Mouse (Mus musculus) G1E (cell line): ENCODE results near the gene Mllt1. TPM values are rescaled to one million over a fixed set of nuclear protein-coding genes. Genes with fewer than 3 reads are reported as not detected.

Source experiments
- ATAC-seq: 2 replicates; pipeline ENCODE4 v1.8.0; 2016; ENCODE audit warnings: mild to moderate bottlenecking; ENCODE audit not compliant: insufficient number of reproducible peaks, poor library complexity, low FRiP score, severe bottlenecking; ENCODE audit errors: extremely low read depth
- DNase-seq: peaks from one replicate; pipeline ENCODE4 v3.0.0; 2012; ENCODE audit warnings: low spot score
- H3K27me3 ChIP-seq: 2 replicates; pipeline ENCODE4 v1.6.1; 2012; ENCODE audit warnings: mild to moderate bottlenecking, low read length, inconsistent platforms; ENCODE audit not compliant: insufficient read depth
- H3K36me3 ChIP-seq: replicated peaks from 2 replicates; pipeline ENCODE3; 2012; ENCODE audit warnings: mild to moderate bottlenecking, inconsistent platforms
- H3K4me1 ChIP-seq: 2 replicates; pipeline ENCODE4 v1.6.1; 2012; ENCODE audit warnings: low read depth, low read length, inconsistent platforms, mixed read lengths; ENCODE audit not compliant: insufficient read depth
- H3K4me3 ChIP-seq: 2 replicates; pipeline ENCODE4 v1.5.1; 2012; ENCODE audit warnings: low read depth, mild to moderate bottlenecking, inconsistent platforms, low read length, moderate library complexity, mixed read lengths
- H3K9me3 ChIP-seq: replicated peaks from 2 replicates; pipeline ENCODE4 v1.6.1; 2012; ENCODE audit warnings: inconsistent platforms
- CTCF ChIP-seq: IDR thresholded peaks from 2 replicates; pipeline ENCODE4 v1.5.1; 2012; ENCODE audit warnings: low read depth, low read length, inconsistent platforms, mixed read lengths
- GATA1 ChIP-seq: IDR thresholded peaks from 2 replicates; pipeline ENCODE4 v1.6.1; 2012; ENCODE audit warnings: borderline replicate concordance, low read length, inconsistent platforms, mixed read lengths
- GATA2 ChIP-seq: IDR thresholded peaks from 2 replicates; pipeline ENCODE4 v1.6.1; 2012; ENCODE audit warnings: low read depth, low read length, inconsistent platforms, borderline replicate concordance
- POLR2AphosphoS5 ChIP-seq: IDR thresholded peaks from 2 replicates; pipeline ENCODE4 v1.6.1; 2012; ENCODE audit warnings: low read depth, low read length, inconsistent platforms; ENCODE audit not compliant: insufficient replicate concordance
- TAL1 ChIP-seq: conservative IDR thresholded peaks from 2 replicates; pipeline ENCODE4 v1.6.1; 2012; ENCODE audit warnings: low read depth, low read length, inconsistent platforms, mixed read lengths
- polyA plus RNA-seq: library from polyadenylated mRNA; stranded (reverse); fragments of >175 nt; gene quantifications from 2 replicates; pipeline ENCODE4 v1.2.3, GENCODE M21; 2012
- total RNA-seq, 2 experiments: library from RNA; stranded (forward) in 1 of 2; stranded (reverse) in 1 of 2; fragments of 200-1000 nt in 1 of 2; fragments of >200 nt in 1 of 2; fragmentation: Nextera tagmentation in 1 of 2; gene quantifications; 2 replicates each; pipeline ENCODE4 v1.2.3; 2014 to 2017

The Mllt1 gene
- total and polyA plus RNA-seq, 3 experiments, result 8.2 to 75.9 (median 22.1) TPM

- DNase-seq, result no peak
- peaks cover 48% of the 10 kb centered on the region for H3K36me3 ChIP-seq
- no peak for ATAC-seq
Measured at GRCm38 (mm10) chr17:56890018-56890417, 45.2 kb downstream of the Mllt1 start.

GRCm38 (mm10) chr17:56888050-56888449 is 47.2 kb downstream of the Mllt1 start:
- no peaks in the 10 kb centered on the region; the same call in 1 of the 2 replicates for H3K9me3 ChIP-seq
- no peak for DNase-seq
- peaks cover 9% of the 10 kb centered on the region; the same call in 1 of the 2 replicates for H3K27me3 ChIP-seq
- peaks cover 28% of the 10 kb centered on the region for H3K36me3 ChIP-seq
- H3K4me1 ChIP-seq, result peaks cover 7% of the 10 kb centered on the region
- TF ChIP-seq CTCF, result peak; percentile 2; the same call in 1 of the 2 replicates
- TF ChIP-seq GATA1, result no peak
- H3K4me3 ChIP-seq, result no peak overlapping the region
- ATAC-seq, result no peak

More at GRCm38 (mm10) chr17:56890018-56890417, 45.2 kb downstream of the Mllt1 start:
- Histone ChIP-seq H3K27me3 (peaks cover 1% of the 10 kb centered on the region; the same call in 1 of the 2 replicates), H3K9me3 (no peaks in the 10 kb centered on the region; the same call in 1 of the 2 replicates), H3K4me1 (no peaks in the 10 kb centered on the region), H3K4me3 (no peak overlapping the region)
- TF ChIP-seq POLR2AphosphoS5 (no peak), GATA2 (no peak), TAL1 (no peak), GATA1 (no peak), CTCF (no peak)

- H3K4me1 ChIP-seq, result peaks cover 7% of the 10 kb centered on the region
- TF ChIP-seq CTCF, result no peak
- TF ChIP-seq GATA2, result no peak
- no peak for TF ChIP-seq TAL1
- TF ChIP-seq POLR2AphosphoS5, result no peak
- no peak for TF ChIP-seq GATA1
- H3K27me3 ChIP-seq, result peaks cover 16% of the 10 kb centered on the region; the same call in 1 of the 2 replicates
- no peak overlapping the region for H3K4me3 ChIP-seq
- H3K9me3 ChIP-seq, result no peaks in the 10 kb centered on the region; the same call in 1 of the 2 replicates
- ATAC-seq, result no peak
- DNase-seq, result no peak
- H3K36me3 ChIP-seq, result peaks cover 6% of the 10 kb centered on the region
Measured at GRCm38 (mm10) chr17:56884809-56885208, 50.4 kb downstream of the Mllt1 start.

- no peak for DNase-seq
Measured at GRCm38 (mm10) chr17:56884331-56884730, 50.9 kb downstream of the Mllt1 start.

DNA sequence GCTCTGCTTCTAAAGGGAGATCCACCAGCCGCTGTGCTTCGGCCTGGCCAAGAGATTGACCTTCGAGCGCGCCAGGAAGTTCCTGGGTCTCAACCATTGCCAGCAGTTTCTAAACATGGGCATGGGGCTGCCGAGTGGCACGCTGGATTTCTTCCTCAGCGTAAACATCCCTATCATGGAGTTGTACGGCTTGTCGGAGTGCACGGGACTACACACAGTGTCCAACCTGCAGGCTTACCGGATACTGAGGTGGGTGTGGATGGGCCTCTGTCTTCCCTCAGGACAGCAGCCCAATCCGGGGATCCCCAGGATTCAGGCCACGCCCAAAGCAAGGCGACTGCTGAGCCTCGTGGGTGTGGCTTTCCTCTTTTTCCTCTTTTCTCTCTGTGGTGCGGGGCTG is 51.6 kb downstream of the Mllt1 start:
- peaks cover 2% of the 10 kb centered on the region for H3K36me3 ChIP-seq
- H3K4me3 ChIP-seq, result no peak overlapping the region; the same call in 1 of the 2 replicates
- no peak; the same call in 1 of the 2 replicates for ATAC-seq
- no peaks in the 10 kb centered on the region; the same call in 1 of the 2 replicates for H3K9me3 ChIP-seq
- no peak for DNase-seq
- H3K27me3 ChIP-seq, result peaks cover 16% of the 10 kb centered on the region; the same call in 1 of the 2 replicates
- peaks cover 11% of the 10 kb centered on the region for H3K4me1 ChIP-seq
- TF ChIP-seq TAL1, result no peak
- no peak for TF ChIP-seq POLR2AphosphoS5
- TF ChIP-seq CTCF, result no peak
- TF ChIP-seq GATA2, result no peak

More at GRCm38 (mm10) chr17:56884331-56884730, 50.9 kb downstream of the Mllt1 start:
- H3K36me3 ChIP-seq, result peaks cover 6% of the 10 kb centered on the region
- no peak for ATAC-seq
- H3K9me3 ChIP-seq, result no peaks in the 10 kb centered on the region; the same call in 1 of the 2 replicates
- peaks cover 7% of the 10 kb centered on the region for H3K4me1 ChIP-seq
- peaks cover 16% of the 10 kb centered on the region; the same call in 1 of the 2 replicates for H3K27me3 ChIP-seq
- H3K4me3 ChIP-seq, result no peak overlapping the region
- TF ChIP-seq CTCF (no peak), GATA2 (no peak), GATA1 (no peak), TAL1 (no peak), POLR2AphosphoS5 (no peak)

DNA sequence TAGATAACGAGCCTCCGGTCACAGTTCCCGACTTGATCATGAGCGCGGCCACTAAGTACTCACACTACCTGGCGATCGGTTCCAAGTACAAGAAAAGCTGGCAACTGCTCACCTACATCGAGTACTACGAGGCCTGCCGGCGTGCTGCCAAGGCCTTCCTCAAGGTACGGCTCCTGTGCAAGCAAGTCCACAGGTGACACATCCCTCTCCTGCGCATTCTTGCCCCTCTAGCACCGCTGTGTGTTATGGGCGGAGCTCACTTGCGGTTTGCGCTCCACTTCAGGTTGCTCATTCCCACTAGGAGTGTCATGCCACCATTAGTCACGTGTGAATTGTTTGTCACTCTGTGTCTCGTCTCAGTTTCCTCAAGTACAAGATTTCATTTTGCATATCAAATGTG is 57.8 kb downstream of the Mllt1 start:
- TF ChIP-seq CTCF, result no peak
- Histone ChIP-seq H3K4me1 (peaks cover 30% of the 10 kb centered on the region), H3K36me3 (no peaks in the 10 kb centered on the region), H3K27me3 (peaks cover 21% of the 10 kb centered on the region), H3K9me3 (no peaks in the 10 kb centered on the region), H3K4me3 (no peak overlapping the region)
- DNase-seq (no peak), ATAC-seq (no peak)

GRCm38 (mm10) chr17:56876981-56877380 is 58.2 kb downstream of the Mllt1 start:
- H3K27me3 ChIP-seq, result peaks cover 21% of the 10 kb centered on the region
- TF ChIP-seq GATA2 (no peak), GATA1 (no peak), POLR2AphosphoS5 (no peak), CTCF (no peak), TAL1 (no peak)
- no peak for DNase-seq
- peaks cover 30% of the 10 kb centered on the region for H3K4me1 ChIP-seq
- H3K4me3 ChIP-seq, result no peak overlapping the region
- H3K36me3 ChIP-seq, result no peaks in the 10 kb centered on the region
- no peaks in the 10 kb centered on the region for H3K9me3 ChIP-seq
- ATAC-seq, result no peak
